Mouse (Mus musculus) adrenal gland, adult 8-10 months (tissue): ENCODE measurements around the gene Prph. TPM values are rescaled to one million over a fixed set of nuclear protein-coding genes. Genes with fewer than 3 reads are reported as not detected.

ENCODE experiments used
- DNase-seq: peaks from one replicate; pipeline ENCODE4 v3.0.0; 2022
- total RNA-seq, 4 experiments: library from RNA; stranded (reverse); gene quantifications; 2 replicates each; pipeline ENCODE4 v1.2.4; 2022

Gene Prph
- total RNA-seq = 1 to 10 TPM in 2 of 4 experiments, under 1 TPM in 2; 0.81 to 2.2 (median 1.4) TPM

- DNase-seq = no peak
Observed at GRCm38 (mm10) chr15:99055040-99055439, at the start of gene Prph. Gene Prph (plus strand): TSS chr15:99055174.

- no peak for DNase-seq
Observed at GRCm38 (mm10) chr15:99008801-99009241, 46.2 kb upstream of the Prph start.

GRCm38 (mm10) chr15:99010896-99011295 lies 44.1 kb upstream of the Prph start:
- DNase-seq = no peak

- no peak for DNase-seq
Observed at GRCm38 (mm10) chr15:99011946-99012345, 43.0 kb upstream of the Prph start.

- DNase-seq = no peak
Observed at GRCm38 (mm10) chr15:99014496-99015030, 40.4 kb upstream of the Prph start.

GRCm38 (mm10) chr15:99017355-99017761 lies 37.6 kb upstream of the Prph start:
- DNase-seq = no peak

- DNase-seq = no peak
Observed at GRCm38 (mm10) chr15:99017986-99018385, 37.0 kb upstream of the Prph start.

- DNase-seq = no peak
Observed at GRCm38 (mm10) chr15:99018630-99019029, 36.3 kb upstream of the Prph start.

GRCm38 (mm10) chr15:99019436-99019835 lies 35.5 kb upstream of the Prph start:
- no peak for DNase-seq

GRCm38 (mm10) chr15:99020171-99020570 lies 34.8 kb upstream of the Prph start:
- DNase-seq = no peak

GRCm38 (mm10) chr15:99021255-99021654 lies 33.7 kb upstream of the Prph start:
- DNase-seq = no peak

- DNase-seq = peak; percentile 47
Observed at GRCm38 (mm10) chr15:99024668-99025314, 30.2 kb upstream of the Prph start.

GRCm38 (mm10) chr15:99025414-99025813 lies 29.6 kb upstream of the Prph start:
- DNase-seq = no peak

GRCm38 (mm10) chr15:99026259-99026658 lies 28.7 kb upstream of the Prph start:
- no peak for DNase-seq

- no peak for DNase-seq
Observed at GRCm38 (mm10) chr15:99027116-99027515, 27.9 kb upstream of the Prph start.

GRCm38 (mm10) chr15:99028874-99029458 lies 26.0 kb upstream of the Prph start:
- no peak for DNase-seq

- DNase-seq = peak; percentile 94
Observed at GRCm38 (mm10) chr15:99029619-99030584, 25.1 kb upstream of the Prph start, which contains the start of gene Tuba1c. Gene Tuba1c (plus strand): TSS chr15:99029891.

GRCm38 (mm10) chr15:99030585-99031387 lies 24.2 kb upstream of the Prph start:
- DNase-seq = peak; percentile 68

GRCm38 (mm10) chr15:99031388-99031675 lies 23.6 kb upstream of the Prph start:
- DNase-seq = no peak

GRCm38 (mm10) chr15:99032041-99032725 lies 22.8 kb upstream of the Prph start:
- no peak for DNase-seq

GRCm38 (mm10) chr15:99032726-99033250 lies 22.2 kb upstream of the Prph start:
- peak; percentile 57 for DNase-seq
